Mouse (Mus musculus) heart, adult 2 months (tissue): ENCODE measurements around the gene Fdxacb1. TPM values are rescaled to one million over a fixed set of nuclear protein-coding genes. Genes with fewer than 3 reads are reported as not detected.

Source experiments
- DNase-seq, 2 experiments: peaks; one replicate each; pipeline ENCODE4 v3.0.0; 2021
- H3K27ac ChIP-seq: fragments of 200-600 bp; 2 replicates; pipeline ENCODE4 v1.8.1; 2022
- H3K27me3 ChIP-seq: fragments of 200-500 bp; 2 replicates; pipeline ENCODE4 v1.6.1; 2012; ENCODE audit warnings: mild to moderate bottlenecking, low read length, inconsistent platforms, mixed read lengths; ENCODE audit not compliant: control insufficient read depth, insufficient read depth
- H3K36me3 ChIP-seq: fragments of 200-500 bp; 2 replicates; pipeline ENCODE4 v1.6.1; 2012; ENCODE audit warnings: low read length, inconsistent platforms; ENCODE audit not compliant: control insufficient read depth, insufficient read depth
- H3K4me1 ChIP-seq: fragments of 200-500 bp; 2 replicates; pipeline ENCODE4 v1.6.1; 2011; ENCODE audit warnings: low read length; ENCODE audit not compliant: control insufficient read depth, insufficient read depth
- H3K4me3 ChIP-seq: fragments of 200-600 bp; 2 replicates; pipeline ENCODE4 v1.8.1; 2022
- H3K79me2 ChIP-seq: fragments of 200-500 bp; replicated peaks from 2 replicates; pipeline ENCODE4 v1.6.1; 2012; ENCODE audit warnings: mild to moderate bottlenecking, inconsistent platforms, low read length, moderate library complexity, mixed read lengths; ENCODE audit not compliant: control insufficient read depth, insufficient read depth
- H3K9ac ChIP-seq: fragments of 200-500 bp; 2 replicates; pipeline ENCODE4 v1.6.1; 2012; ENCODE audit warnings: low read depth, mild to moderate bottlenecking, control low read depth, inconsistent platforms, low read length, mixed read lengths
- CTCF ChIP-seq: fragments of 200-600 bp; IDR thresholded peaks from 2 replicates; pipeline ENCODE4 v1.8.1; 2022; ENCODE audit warnings: antibody characterized with exemption, mild to moderate bottlenecking, moderate library complexity
- EP300 ChIP-seq: fragments of 200-500 bp; IDR thresholded peaks from 2 replicates; pipeline ENCODE4 v1.6.1; 2011; ENCODE audit warnings: low read depth, low read length, control low read depth; ENCODE audit not compliant: insufficient read depth
- POLR2A ChIP-seq: fragments of 200-500 bp; IDR thresholded peaks from 2 replicates; pipeline ENCODE4 v1.6.1; 2011; ENCODE audit warnings: mild to moderate bottlenecking, low read depth, low read length, control low read depth; ENCODE audit not compliant: insufficient read depth
- WGBS: fragments of 180-500 bp; shearing (Covaris S2); methylation state at CpG from one replicate; pipeline ENCODE4 v1.1.7; 2018; 5-methylcytosine and 5-hydroxymethylcytosine counted together
- intact Hi-C: fragments of 180-260 bp; cut with DNase I; formaldehyde crosslinking; loops from one replicate; pipeline ENCODE4 v1.15.1; 2025
- polyA plus RNA-seq: library from polyadenylated mRNA; depleted of rRNA; stranded (reverse); fragments of >200 nt; gene quantifications from 2 replicates; pipeline ENCODE4 v1.2.3, GENCODE M21; 2012
- total RNA-seq, 2 experiments: library from RNA; stranded (reverse); gene quantifications; 2 replicates each; pipeline ENCODE4 v1.2.3; 2021

Gene Fdxacb1
- total and polyA plus RNA-seq, 3 experiments: 3.4 to 5.1 (median 4.7) TPM

- H3K9ac ChIP-seq: peak overlapping the region; percentile 97; the same call in 1 of the 2 replicates
- H3K27me3 ChIP-seq: no peaks in the 10 kb centered on the region
- peaks cover 1% of the 10 kb centered on the region for H3K4me1 ChIP-seq
- 66% methylated on average over 11 of the region's 11 CpGs for WGBS
- H3K4me3 ChIP-seq: peak overlapping the region; percentile 98
- no peak for TF ChIP-seq CTCF
- intact Hi-C loops: no loop called here
- H3K79me2 ChIP-seq: no peaks in the 10 kb centered on the region
- no peak overlapping the region for H3K27ac ChIP-seq
- no peak for DNase-seq
- H3K36me3 ChIP-seq: no peaks in the 10 kb centered on the region
These were observed 8.2 kb downstream of the Fdxacb1 start for GRCm38 (mm10) chr9:50776162-50776760.

- WGBS: 83% methylated on average over 2 of the region's 2 CpGs
These were observed 14.1 kb downstream of the Fdxacb1 start for GRCm38 (mm10) chr9:50782155-50782554.

GRCm38 (mm10) chr9:50795266-50795665 lies 27.2 kb downstream of the Fdxacb1 start:
- H3K4me1 ChIP-seq: no peaks in the 10 kb centered on the region

More at GRCm38 (mm10) chr9:50782155-50782554, 14.1 kb downstream of the Fdxacb1 start:
- H3K4me1 ChIP-seq: no peaks in the 10 kb centered on the region
- H3K27ac ChIP-seq: no peak overlapping the region
- TF ChIP-seq POLR2A: no peak
- peak; percentile 73 for TF ChIP-seq CTCF
- TF ChIP-seq EP300: no peak
- intact Hi-C loops: no loop called here
- H3K4me3 ChIP-seq: no peak overlapping the region
- no peak overlapping the region for H3K9ac ChIP-seq
- H3K27me3 ChIP-seq: no peaks in the 10 kb centered on the region
- no peaks in the 10 kb centered on the region for H3K79me2 ChIP-seq
- no peaks in the 10 kb centered on the region for H3K36me3 ChIP-seq
- DNase-seq: peak in 1 of 2 experiments; percentile 40

GRCm38 (mm10) chr9:50796776-50797175 lies 28.7 kb downstream of the Fdxacb1 start:
- H3K9ac ChIP-seq: no peak overlapping the region
- H3K36me3 ChIP-seq: no peaks in the 10 kb centered on the region; the same call in 1 of the 2 replicates
- H3K27me3 ChIP-seq: no peaks in the 10 kb centered on the region
- H3K27ac ChIP-seq: no peak overlapping the region
- intact Hi-C loops: no loop called here
- H3K4me3 ChIP-seq: no peak overlapping the region
- no peaks in the 10 kb centered on the region for H3K4me1 ChIP-seq
- 94% methylated on average over 8 of the region's 8 CpGs for WGBS
- no peaks in the 10 kb centered on the region for H3K79me2 ChIP-seq
- TF ChIP-seq EP300 (no peak), CTCF (no peak), POLR2A (no peak)
- no peak for DNase-seq

More at GRCm38 (mm10) chr9:50795266-50795665, 27.2 kb downstream of the Fdxacb1 start:
- 85% methylated on average over 3 of the region's 3 CpGs for WGBS
- H3K27me3 ChIP-seq: no peaks in the 10 kb centered on the region
- H3K27ac ChIP-seq: no peak overlapping the region
- intact Hi-C loops: no loop called here
- no peak overlapping the region for H3K4me3 ChIP-seq
- no peak for DNase-seq
- TF ChIP-seq POLR2A (no peak), CTCF (no peak), EP300 (no peak)
- no peaks in the 10 kb centered on the region for H3K79me2 ChIP-seq
- H3K9ac ChIP-seq: no peak overlapping the region
- H3K36me3 ChIP-seq: no peaks in the 10 kb centered on the region; the same call in 1 of the 2 replicates

- no peak for DNase-seq
- Histone ChIP-seq H3K4me3 (no peak overlapping the region), H3K27me3 (no peaks in the 10 kb centered on the region), H3K4me1 (no peaks in the 10 kb centered on the region), H3K36me3 (no peaks in the 10 kb centered on the region; the same call in 1 of the 2 replicates), H3K79me2 (no peaks in the 10 kb centered on the region), H3K27ac (no peak overlapping the region), H3K9ac (no peak overlapping the region)
- intact Hi-C loops: no loop called here
- WGBS: 97% methylated on average over 7 of the region's 7 CpGs
- TF ChIP-seq EP300 (no peak), CTCF (no peak), POLR2A (no peak)
These were observed 29.6 kb downstream of the Fdxacb1 start for GRCm38 (mm10) chr9:50797641-50798040.

GRCm38 (mm10) chr9:50798368-50798767 lies 30.3 kb downstream of the Fdxacb1 start:
- no peaks in the 10 kb centered on the region for H3K27me3 ChIP-seq
- no peaks in the 10 kb centered on the region for H3K79me2 ChIP-seq
- TF ChIP-seq EP300 (no peak), POLR2A (no peak), CTCF (no peak)
- 83% methylated on average over 5 of the region's 5 CpGs for WGBS
- no peak for DNase-seq
- H3K9ac ChIP-seq: no peak overlapping the region
- no peaks in the 10 kb centered on the region; the same call in 1 of the 2 replicates for H3K36me3 ChIP-seq
- no peak overlapping the region for H3K4me3 ChIP-seq
- no peak overlapping the region for H3K27ac ChIP-seq
- H3K4me1 ChIP-seq: no peaks in the 10 kb centered on the region
- intact Hi-C loops: no loop called here
